Mouse (Mus musculus) kidney, postnatal 4 days (tissue): ENCODE measurements around the gene Tacr1.
"Not testable (repeated sequence)": the region's sequence is repeated elsewhere in the genome, so short reads cannot be mapped to it uniquely, and the experiment has no call there.

Experiments
- DNase-seq, 2 experiments: peaks; one replicate each; pipeline ENCODE4 v3.0.0; 2021; ENCODE audit warnings: mixed read lengths in 2 of 2

Gene Tacr1

GRCm38 (mm10) chr6:82401595-82402451 lies at the start of gene Tacr1:
Tacr1 (plus strand) TSS chr6:82402334.
- peak; percentile 62 to 73 for DNase-seq

DNA sequence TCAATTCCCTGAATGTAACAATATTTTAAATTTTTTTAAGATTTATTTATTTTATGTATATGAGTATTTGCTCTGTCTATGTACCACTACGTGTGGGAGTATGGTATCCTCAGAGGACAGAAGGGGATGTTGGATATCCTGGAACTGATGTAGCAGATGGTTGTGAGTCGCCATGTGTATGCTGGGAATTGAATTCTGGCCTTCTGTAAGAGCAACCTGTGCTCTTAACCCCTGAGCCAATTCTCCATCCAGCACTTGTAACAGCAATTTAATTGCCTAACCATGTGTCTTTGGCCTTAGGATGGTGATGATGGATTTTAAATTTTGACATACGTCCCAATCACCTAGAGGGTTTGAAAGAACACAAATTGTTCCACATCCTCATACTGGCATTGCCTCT lies 26.0 kb upstream of the Tacr1 start:
- no peak for DNase-seq

DNA sequence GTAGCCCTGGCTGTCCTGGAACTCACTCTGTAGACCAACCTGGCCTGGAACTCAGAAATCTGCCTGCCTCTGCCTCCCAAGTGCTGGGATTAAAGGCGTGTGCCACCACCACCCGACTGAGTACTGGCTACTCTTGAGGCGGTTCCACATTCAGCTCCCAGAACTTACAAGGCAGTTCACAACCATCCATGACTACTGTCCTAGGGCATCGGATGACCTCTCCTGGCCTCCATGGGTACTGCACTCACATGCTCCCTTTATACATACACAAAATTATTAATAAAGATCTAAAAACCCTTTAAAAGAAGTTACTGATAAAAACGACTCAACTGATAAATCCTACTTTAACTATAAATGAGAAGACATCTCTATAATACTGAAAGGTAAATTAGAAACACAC lies 18.6 kb upstream of the Tacr1 start:
- no peak for DNase-seq

DNA sequence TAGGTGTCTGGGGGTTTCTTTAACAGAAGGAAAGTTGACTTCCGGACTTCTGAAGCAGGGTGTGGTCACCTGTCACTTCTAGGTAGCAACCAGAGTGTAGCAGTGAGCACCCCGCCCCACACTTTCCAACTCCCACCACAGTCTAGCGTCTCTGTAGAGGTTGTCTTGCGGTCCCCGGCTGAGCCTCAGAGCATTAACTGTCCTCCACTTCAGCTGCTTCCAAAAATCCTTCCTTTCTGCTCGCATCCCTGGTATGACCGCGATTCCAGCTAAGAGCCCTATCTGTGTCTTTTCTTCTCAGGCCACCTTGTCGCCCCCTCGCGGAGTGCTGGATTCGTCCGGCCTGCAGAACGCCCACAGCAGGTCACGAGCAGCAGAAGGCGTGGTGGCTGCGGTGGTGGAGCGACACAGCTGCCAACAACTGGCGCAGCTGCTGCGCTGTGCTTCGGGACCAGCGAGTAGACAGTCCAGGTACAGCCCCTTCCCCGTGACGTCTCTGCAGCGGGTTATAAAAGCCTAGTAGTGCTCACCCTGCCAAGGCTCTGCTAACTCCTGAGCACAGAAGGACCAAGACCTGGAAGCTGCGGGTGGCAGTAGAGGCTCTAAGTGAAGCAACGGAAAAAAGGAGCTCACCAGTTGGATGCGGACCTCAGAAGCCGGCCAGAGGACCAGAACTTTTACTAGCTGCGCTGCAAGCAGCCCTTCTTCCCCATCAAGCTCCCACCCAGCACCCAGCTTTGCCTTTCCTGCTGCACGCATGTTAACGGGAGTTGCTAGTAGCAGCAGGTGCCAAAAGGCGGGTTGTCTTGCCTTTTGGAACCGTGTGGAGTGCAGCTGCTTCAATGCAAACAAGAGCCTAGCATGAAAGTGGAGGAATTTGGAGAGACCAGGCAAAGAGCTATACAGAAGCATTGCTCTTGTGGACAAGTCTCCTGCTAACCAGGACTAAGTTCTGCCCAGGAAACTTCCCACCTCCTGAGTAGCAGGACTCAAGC lies 664 bp downstream of the Tacr1 start:
- peak; percentile 66 to 79 for DNase-seq

DNA sequence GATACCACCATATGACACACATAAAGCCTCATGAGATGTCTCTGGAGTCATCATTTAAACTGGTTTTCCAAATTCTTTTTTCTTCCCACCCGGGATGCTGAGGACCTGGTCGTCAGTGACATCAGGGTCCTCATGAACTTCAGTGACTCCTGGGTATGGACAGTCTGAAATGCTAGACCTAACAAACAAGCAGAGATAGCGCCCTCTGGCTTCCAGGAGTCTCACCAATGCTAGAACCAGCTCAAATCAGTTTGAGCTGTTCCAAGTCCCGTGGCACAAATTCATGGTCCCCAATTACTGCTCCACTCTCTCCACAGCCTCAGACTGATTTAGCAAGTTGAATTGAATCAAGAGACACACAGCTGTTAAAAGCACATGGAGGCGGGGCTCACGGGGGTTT lies 16.2 kb downstream of the Tacr1 start:
- peak; percentile 15 to 21 for DNase-seq

GRCm38 (mm10) chr6:82420222-82420621 lies 18.1 kb downstream of the Tacr1 start:
- no peak for DNase-seq

- DNase-seq = peak in 1 of 2 experiments; percentile 8
Observed at GRCm38 (mm10) chr6:82428890-82429289, 26.8 kb downstream of the Tacr1 start.

- no peak for DNase-seq
Observed at GRCm38 (mm10) chr6:82429766-82430165, 27.6 kb downstream of the Tacr1 start.

DNA sequence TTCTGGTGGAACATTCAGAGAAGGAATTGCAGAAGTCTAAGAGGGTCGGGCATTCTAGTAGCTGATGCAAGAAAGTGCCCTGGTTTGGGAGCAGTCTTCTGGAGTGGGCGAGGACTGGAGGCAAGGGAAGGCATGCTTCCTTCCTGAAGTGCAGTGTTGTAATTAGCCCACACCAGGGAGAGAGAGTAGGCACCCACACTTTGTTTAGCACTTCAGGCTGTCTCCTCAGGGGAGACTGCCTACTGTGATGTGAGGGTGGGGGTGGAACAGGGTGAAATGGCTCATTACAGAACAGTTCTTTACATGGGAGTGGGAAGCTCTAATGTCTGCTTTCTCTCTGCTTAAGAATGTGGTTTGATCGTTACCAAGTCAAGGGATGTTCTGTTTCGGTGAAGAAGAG lies 35.0 kb downstream of the Tacr1 start:
- DNase-seq = no peak

DNA sequence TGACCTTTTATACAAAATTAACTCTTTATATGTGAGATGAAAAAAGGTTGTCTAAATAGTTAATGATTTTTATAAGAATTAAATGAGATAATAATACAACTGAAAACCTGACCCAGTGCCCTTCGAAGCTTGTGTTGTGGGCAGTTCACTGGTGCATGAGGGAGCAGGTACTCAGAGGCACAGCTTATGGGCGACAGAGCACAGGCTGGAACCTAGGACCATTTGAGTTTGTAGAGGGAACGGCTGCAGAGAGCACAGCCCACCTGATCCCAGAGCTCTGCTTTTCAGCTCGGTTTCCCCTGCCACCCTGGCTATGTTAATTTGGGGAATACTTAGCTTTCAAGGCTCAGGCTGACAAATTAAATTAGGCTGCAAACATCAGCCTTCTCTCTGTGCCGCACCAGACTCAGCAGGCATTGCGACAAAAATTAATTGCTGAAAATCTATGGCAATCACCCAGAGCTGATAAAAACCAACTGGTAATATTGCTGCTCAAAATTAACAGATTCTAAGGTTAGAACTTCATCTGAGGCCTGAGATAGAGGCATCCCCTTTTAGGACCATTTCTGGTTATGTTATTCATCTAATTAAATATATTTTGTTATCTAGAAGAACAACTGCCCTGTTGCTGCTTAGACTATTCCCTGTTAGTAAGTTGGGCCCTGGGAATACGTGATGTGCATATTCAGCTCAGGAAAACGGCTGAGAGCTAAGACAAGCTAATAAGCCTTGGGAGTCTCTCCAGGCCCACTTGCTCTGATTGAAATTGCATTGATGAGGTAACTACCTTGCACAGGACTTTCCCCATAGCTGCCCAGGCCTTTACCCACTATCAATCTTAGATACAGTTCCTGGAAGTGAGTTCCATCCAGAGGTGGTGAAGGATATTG lies 50.3 kb downstream of the Tacr1 start:
- not testable (repeated sequence) for DNase-seq

- DNase-seq = peak; percentile 7 to 20
Observed at GRCm38 (mm10) chr6:82455245-82455644, 53.1 kb downstream of the Tacr1 start.

DNA sequence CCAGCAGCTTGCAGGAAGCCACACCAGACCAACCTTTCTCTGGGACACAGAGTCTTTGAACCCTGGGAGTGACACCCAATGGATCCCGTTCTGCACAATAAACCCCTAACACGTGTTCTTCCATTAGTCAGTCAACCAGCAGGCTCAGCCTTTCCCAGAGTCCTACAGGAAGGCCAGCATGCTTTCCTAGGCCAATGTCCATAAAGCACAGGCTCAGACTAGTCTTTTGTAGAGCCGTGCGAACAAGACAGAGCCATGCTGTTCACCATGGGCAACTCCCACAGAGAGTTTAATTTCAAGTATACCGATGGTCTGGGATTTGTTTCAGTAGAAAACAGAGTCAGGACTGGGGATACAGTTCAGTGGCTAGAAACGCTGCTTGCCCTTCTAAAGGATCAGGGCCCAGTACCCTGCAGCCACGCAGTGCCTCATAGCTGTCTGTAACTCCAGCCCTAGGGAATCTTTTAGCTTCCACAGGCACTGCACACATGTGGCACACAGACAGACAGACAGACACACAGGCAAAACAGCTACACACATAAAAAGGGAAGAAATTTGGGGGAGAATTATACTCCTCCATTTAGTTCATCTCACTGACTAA lies 55.1 kb downstream of the Tacr1 start:
- DNase-seq = no peak

DNA sequence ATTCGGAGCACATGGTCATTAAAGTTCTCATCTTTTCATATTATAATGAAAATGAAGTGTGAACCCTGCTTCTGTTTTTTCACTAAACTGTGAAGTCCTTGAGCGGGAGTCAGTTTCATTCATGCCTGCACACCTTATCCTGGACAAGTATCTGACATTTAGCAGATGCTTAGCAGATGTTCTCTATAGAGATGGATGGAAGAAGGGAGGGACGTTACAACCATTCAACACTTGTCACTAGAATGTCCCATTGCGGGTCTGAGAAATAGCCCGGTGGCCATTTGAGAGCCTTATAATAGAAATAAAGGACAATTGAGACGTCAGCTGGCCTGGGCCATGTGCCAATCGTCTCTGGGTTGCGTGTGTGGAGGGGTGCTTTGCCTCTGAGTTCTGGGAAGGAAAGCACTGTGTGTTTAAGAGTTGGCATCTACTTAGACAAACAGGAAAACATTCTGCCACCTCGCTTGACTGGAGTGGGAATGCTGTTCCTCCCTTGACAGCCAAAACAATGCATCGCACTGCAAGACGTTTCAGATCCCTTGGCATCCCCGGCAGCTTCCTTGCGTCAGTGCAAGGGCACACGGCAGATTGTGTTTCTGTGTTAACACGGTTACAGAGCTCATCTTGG lies 56.7 kb downstream of the Tacr1 start:
- peak; percentile 29 to 52 for DNase-seq

DNA sequence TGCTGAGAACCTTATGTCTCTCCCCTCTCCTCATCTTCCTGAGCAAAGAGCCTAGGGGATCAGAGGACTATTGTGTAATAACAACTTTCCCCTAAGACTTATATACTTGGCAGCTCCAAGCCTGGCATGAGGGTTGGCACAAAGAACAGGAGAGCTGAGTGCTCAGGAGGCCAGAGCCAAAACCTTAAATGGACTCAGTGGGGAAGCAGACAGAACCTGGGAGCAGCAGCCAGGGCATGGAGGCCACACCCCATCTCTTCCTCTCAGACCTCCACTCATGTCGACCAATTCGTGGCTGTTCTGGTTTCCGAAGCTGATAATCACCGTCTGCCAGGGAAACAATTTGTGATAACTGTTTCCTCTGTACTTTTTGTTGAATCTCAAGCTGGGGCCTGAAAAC lies 61.0 kb downstream of the Tacr1 start:
- no peak for DNase-seq

GRCm38 (mm10) chr6:82474477-82474876 lies 72.3 kb downstream of the Tacr1 start:
- peak in 1 of 2 experiments; percentile 16 for DNase-seq

DNA sequence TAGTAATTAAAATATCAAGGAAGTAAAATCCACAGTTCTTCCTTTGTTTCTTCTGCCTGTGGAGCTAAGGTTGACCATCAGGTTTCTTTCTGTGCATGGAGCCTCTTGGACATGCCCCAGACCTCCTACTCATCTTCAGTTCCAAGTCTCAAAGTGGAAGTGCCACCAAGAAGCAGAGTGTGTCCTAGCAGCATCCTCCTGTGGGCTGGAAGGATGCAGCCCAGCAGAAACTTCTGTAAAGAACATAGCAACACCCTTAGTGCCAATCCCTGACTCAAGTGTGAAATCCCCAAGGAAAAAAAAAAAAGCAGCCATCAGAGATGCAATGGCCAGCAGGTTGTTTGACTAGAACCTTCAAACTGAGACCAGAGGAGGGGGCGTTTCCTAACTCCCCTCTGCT lies 81.7 kb downstream of the Tacr1 start:
- no peak for DNase-seq

DNA sequence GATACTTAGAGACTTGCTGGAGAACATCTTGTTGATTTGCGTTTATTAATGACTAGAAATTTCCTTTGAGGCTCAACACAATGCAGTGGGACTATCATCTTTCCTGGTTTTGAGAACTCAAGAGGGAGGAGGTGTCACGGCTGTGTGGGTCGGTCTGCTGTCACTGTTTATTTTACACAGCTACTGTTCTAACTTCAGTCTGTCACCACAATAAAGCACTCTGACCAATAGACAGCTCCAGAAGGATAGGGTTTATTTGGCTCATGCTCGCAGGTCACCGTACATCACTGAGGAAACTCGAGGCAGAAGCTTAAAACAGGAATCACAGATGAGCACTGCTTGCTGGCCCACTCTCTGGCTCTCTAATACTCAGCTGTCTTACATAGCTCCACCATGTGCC lies 92.3 kb downstream of the Tacr1 start:
- no peak for DNase-seq

DNA sequence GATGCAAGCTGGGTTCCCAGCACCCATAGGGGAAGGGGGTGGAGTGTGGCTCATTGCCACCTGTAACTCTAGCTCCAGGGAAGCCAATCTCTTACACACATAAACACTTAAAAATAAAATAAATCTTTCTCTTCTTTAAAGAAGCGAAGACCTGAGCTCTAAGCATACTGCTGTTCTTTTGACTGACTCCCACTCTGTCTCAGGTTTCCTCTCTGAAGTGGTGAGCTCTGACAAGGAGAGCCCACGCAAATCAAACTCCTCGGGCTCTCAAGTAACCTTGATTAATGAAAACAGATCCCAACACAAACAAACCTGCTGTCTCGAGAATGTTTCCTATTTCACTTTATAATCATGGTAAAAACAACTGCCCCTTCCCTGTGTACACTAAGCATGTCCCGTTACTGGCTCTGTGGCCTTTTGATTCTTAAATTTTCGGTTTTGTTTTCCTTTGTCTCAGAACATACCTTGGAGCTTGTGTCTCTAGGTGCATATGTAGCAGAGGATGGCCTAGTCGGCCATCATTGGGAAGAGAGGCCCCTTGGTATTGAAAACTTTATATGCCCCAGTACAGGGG lies 108.8 kb downstream of the Tacr1 start:
- DNase-seq = no peak

DNA sequence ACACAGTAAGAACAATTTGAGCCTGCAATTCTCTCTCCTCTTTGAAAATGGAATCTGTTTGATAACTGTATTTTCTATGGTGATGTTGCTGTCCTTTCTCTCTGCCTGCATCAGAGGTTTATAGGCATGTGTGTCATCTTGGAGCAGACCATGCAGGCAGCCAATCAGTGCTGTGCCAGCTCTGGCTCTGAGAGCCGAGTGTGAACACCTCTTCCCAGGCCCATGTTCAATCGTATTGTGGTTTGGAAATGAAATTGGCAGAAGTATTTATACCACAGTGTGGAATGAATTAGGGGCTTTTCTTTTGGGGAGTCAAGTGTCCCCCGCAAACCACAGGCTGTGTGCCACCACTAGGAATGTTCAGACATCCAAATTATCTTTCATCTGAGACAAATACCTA lies 117.5 kb downstream of the Tacr1 start:
- no peak for DNase-seq

GRCm38 (mm10) chr6:82522567-82522966 lies 120.4 kb downstream of the Tacr1 start:
- no peak for DNase-seq
